Mouse (Mus musculus): ENCODE measurements around the gene Rnf130.

Gene Rnf130

GRCm38 (mm10) chr11:50138206-50138822 is 113.2 kb downstream of the Rnf130 start:
- no peak for DNase-seq (ENCODE audit: low spot score in 2 of 2)

GRCm38 (mm10) chr11:50139571-50139970 is 114.4 kb downstream of the Rnf130 start:
- no peak for DNase-seq (ENCODE audit: low spot score in 2 of 2)

DNA sequence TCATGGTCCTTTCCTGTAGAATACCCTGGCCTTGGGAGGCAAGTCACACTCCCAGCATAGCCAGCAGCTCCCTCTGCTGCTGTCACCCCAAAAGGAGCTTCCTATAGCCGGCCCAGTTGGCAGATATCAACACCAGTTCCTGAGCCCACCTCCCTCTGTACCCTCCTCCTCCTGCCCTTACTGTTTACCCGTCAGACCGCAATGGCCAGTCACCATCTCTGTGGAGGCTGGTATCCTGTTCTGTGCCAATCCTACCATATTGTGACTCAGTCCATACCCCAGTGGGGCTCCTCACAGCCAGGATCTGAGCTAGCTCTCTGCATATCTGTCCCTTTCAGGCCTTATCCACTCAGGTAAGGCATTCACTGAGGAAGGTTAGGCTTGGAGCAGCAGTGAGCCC is 120.4 kb downstream of the Rnf130 start:
- DNase-seq (ENCODE audit: low spot score in 2 of 2), result no peak

GRCm38 (mm10) chr11:50146121-50146520 is 121.0 kb downstream of the Rnf130 start:
- no peak for DNase-seq (ENCODE audit: low spot score in 2 of 2)

DNA sequence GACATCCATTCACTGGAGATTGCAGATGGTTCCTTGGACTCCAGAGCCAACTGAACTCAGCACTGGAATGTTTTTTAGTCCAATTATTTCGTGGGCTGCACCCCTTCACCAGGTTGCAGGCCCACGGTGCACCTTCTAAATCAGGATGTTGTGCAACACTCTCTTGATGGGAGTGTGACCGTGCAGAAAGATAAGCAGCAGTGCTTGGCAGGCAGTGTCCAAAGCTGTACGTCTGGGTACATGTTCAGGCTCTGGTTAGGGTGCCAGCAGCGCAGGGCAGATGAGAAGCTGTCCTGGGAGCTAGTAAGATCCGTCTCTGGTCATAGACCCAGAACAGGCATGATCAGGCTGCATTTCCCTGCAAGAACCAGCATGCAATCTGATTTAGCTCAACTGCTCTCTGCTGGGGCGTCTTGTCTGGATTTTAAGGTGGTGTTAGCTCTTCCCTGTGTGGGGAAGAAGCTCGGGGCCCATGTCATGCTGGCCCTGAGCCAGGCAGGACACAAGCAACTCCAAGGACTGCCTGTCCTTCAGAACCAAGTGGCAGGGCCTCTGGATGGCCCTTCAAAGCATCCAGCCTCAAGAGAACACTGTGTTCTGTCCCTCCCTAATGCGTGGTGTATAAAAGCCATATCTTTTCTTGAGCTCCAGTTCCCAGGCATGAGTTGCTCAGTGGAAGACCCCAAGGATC is 122.3 kb downstream of the Rnf130 start:
- DNase-seq (ENCODE audit: low spot score in 2 of 2), result no peak

DNA sequence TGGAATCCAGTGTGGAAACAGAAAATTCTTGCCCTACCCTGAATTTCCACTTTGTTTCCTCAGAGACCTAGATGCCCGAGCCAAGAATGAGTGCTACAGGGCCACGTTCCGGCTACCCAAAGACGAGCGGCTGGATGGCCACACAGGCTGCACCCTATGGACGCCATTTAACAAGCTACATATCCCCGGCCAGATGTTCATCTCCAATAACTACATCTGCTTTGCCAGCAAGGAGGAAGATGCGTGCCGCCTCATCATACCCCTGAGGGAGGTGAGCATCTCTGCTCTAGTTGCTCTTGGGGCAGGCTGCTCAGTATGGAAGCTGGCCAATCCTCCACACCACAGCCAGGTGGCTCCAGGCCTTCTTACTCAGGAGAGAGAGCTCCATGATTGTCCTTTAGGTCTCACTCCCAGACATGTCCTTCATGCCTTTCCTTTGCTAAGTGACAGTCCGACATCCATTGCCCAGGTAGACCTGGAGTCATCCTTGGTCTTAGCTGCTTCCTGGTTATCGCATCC is 122.9 kb downstream of the Rnf130 start:
- no peak for DNase-seq (ENCODE audit: low spot score in 2 of 2)

- DNase-seq (ENCODE audit: low spot score in 2 of 2), result no peak
These were observed 124.1 kb downstream of the Rnf130 start for GRCm38 (mm10) chr11:50149200-50149599.

DNA sequence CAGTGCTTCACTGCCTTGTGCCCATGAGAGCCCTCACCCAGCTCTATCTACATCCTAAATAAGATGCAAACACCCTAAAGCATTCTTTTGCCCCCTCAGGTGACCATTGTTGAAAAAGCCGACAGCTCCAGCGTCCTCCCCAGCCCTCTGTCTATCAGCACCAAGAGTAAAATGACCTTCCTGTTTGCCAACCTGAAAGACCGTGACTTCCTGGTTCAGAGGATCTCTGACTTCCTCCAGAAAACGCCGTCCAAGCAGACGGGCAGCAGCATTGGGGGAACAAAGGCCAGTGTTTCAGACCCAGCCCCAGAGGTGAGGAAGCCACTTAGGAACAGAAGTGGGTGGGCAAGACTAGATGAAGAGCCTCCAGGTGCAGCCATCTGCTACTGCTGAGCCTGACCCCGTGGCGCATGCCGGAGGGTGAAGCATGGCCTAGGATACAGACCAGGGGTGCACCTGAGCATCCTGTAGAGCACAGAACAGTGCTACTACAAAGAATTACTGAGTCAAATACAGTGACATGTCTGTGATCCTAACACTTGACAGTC is 124.5 kb downstream of the Rnf130 start:
- no peak for DNase-seq (ENCODE audit: low spot score in 2 of 2)

- DNase-seq (ENCODE audit: low spot score in 2 of 2), result no peak
These were observed 126.2 kb downstream of the Rnf130 start for GRCm38 (mm10) chr11:50151374-50151773.

DNA sequence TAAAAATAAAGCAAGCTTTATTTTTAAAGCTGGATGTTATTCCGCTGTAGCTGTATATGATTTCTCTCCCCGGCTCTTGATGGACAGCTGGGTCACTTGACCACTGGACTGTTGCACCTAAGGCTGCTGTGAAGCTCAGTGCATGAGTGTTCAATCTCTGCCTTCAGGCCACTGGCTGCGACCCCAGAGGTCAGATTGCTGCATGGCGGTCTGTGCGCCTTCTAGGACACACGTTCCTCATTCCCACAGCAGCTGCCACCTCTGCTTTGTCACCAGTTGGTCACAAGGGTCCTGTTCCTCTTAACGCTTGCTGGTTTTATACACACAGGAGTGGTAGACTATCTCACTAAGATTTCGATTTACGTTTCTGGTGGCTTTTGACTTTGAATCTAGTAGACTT is 129.0 kb downstream of the Rnf130 start:
- no peak for DNase-seq (ENCODE audit: low spot score in 2 of 2)

All from frontal cortex, postnatal 14 days (tissue).